Mouse (Mus musculus): ENCODE measurements at regions not wholly inside any gene's neighbourhood (a gene's known extent, or its start where the extent isn't known, plus 50 kb on each side); places are given as distances from the start of the nearest gene placed in this dataset.
"Not testable (repeated sequence)": the region's sequence is repeated elsewhere in the genome, so short reads cannot be mapped to it uniquely, and the experiment has no call there.

DNA sequence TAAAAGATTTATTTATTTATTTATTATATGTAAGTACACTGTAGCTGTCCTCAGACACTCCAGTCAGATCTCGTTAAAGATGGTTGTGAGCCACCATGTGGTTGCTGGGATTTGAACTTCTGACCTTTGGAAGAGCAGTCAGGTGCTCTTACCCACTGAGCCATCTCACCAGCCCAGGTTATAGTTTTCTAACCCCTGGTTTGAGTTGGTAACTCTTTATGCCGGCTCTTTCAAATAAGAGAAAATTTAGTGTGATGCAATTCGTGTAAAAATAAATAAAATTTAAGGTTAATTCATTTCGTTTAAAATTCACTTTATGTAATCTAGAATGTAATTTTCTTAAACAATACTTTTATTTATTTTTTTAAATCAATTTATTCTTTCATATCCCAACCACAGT lies 153.7 kb upstream of the Dmrta1 start:
- not testable (repeated sequence) for TF ChIP-seq CTCF (conservative IDR thresholded peaks at IDR 0.05 in 1 of 2, IDR thresholded peaks at IDR 0.05 in 1 of 2; ENCODE audit: low read depth in 2 of 2, low read length in 2 of 2); NELFE (IDR thresholded peaks at IDR 0.05; ENCODE audit: low read depth, low read length); CHD1 (IDR thresholded peaks at IDR 0.05; ENCODE audit: low read depth, low read length); ZKSCAN1 (IDR thresholded peaks at IDR 0.05; ENCODE audit: borderline replicate concordance, low read depth, low read length); POLR2AphosphoS2 (IDR thresholded peaks at IDR 0.05; ENCODE audit: low read depth, low read length); CHD2 (IDR thresholded peaks at IDR 0.05; ENCODE audit: low read length); POLR2A (IDR thresholded peaks at IDR 0.05; ENCODE audit: low read depth, low read length); ZNF384 (IDR thresholded peaks at IDR 0.05; ENCODE audit: low read depth, low read length); KAT2A (IDR thresholded peaks at IDR 0.05; ENCODE audit: insufficient replicate concordance, low read length)
